Mouse (Mus musculus) cerebellum, adult 8-10 months (tissue): ENCODE measurements around the gene Gpr37l1.
A peak's percentile ranks its signal among the peaks of the same experiment; 100 is the strongest.

Source experiments
- DNase-seq: peaks from one replicate; pipeline ENCODE4 v3.0.0; 2022

Gpr37l1 gene

DNA sequence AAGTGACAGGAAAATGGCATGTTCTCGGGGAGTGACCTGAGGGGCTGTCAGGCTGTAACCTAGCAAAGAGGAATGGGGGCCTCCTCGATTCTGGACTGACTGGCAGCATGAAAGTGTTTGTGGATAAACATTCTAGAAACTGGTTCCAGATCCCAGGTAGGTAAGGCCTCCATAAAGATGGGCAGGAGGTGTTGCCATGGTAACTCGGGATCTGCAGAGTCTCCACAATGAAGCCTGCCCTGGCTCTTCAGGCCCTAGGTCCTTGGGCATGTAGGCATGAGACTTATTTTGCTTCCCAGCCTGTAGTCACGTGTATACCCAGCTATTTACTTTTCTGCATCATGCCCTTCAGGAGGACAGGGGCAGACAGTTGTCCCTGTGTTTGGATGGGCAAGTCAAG, 13.8 kb upstream of the Gpr37l1 start:
- no peak for DNase-seq

DNA sequence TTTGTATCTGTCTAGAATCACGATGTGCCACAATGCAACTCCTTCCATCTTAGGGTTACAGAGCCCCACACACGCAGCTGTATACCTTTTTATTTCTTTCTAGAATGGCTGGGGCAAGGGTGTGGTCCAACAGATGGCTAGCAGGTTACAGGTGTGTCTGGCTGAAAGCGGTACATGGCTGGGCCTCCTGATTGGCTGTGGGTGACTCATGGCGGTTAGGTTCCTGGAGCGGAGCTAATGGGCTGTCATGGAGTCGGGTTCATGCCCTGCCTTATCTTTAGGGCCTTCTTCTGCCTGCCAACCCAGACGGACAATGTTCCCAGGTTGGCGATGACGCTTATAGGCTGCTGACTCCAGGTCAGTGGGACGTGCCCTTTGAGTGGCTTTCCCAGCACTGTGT, 13.3 kb upstream of the Gpr37l1 start:
- DNase-seq: no peak

DNA sequence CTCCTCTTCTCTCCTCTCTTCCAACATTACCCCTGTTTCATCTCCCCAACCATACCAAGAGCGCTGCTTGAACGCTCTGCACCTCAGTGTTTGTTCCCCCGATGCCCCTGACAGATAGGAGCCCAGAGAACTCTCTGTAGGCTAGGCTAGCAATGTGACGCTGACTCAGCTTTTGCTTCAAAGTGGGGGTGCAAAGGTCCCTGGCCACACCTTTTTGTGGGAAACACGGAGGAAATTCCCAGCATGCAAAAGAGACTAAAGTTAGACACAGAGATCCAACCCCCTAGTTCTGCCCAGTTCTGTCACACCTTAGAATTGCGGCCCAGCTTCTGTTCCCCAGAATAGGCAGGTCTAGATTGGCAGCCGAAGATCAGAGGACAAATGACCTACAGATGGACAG, 11.4 kb upstream of the Gpr37l1 start:
- DNase-seq: no peak

DNA sequence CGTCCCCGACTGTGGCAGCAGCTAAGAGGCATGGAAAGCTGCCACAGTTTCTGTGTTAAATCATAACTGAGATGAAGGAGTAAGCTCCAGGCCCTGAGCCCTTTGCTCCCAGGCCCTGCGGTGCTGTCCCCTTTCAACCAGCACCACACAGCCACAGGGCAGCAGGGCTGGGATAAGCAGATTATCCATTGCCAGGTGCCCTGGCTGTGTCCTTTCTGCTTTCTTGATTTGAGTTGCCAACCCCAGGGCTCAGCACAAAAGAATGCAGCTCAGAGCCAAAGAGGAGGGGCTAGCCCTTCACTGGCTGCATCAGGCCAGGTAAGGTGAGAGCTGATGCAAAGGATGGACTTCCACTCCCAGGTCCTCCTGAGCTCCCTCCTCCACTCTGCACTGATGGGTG, 10.2 kb upstream of the Gpr37l1 start:
- no peak for DNase-seq

DNA sequence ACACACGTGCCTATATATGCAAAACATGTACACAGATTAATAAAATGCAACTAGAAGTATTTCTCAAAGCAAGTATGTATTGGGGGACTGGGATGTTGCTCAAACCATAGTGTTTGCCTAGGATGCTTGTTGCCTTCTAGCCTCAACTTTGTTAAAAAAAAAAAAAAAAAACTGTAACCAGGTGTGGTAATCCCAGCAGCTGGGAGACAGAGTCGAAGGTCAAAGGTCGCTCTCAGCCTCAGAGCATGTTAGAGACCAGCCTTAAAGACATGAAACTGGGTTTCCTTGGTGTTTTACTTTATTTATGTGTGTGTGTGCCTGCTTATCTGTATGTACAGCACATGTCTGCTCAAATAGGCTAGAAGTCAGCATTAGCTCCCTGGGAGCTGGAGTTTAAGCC, 7.7 kb upstream of the Gpr37l1 start:
- no peak for DNase-seq

DNA sequence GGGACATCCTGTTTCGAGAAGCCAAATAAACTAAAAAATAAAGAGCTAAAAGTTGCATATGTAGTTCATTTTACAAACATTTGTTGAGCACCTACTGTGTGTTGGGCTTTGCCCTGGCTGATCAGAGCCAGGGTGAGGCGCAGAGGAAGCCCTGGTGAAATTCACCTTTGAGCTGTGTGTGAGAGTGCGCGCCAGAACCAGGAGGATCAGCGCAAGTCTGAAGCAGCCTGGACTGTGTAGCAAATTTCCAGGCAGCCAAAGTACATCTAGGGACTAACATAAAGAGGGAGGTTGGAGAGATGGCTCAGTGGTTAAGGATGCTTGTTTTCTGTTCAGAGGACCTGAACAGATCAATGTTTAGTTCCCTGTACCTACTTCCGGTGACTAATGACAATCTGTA, 5.8 kb upstream of the Gpr37l1 start:
- no peak for DNase-seq

DNA sequence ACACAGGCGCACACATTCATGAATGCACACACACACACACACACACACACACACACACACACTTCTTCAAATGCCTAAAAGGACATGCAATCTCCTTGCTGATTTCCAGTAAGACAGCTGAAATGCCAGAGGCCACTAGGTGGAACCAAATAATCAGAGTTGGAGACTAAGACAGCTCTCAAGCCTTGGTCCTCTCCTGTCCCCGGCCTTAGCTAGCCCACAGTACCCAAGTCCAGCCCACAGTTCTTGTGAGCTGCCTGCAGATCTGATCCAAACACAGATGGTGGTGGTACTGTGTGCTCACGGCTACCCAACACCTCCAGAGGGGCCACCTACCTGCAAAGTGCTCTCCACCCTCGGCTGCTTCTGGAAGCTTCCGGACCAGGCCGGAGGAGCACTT, 4.5 kb upstream of the Gpr37l1 start:
- DNase-seq: no peak

DNA sequence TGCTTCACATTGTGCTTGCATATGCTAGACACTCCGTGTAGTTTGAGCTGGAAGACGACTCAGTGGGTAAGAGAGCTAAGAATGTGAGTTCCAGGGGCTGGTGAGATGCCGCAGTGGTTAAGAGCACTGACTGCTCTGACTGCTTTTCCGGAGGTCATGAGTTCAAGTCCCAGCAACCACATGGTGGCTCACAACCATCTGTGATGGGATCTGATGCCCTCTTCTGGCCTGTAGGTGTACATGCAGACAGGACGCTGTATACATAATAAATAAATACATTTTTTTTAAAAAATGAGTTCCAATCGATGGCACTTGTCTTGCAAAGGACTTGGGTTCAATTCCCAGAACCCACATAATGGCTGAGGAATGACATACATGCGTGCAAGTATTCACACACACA, 3.7 kb upstream of the Gpr37l1 start:
- no peak for DNase-seq

DNA sequence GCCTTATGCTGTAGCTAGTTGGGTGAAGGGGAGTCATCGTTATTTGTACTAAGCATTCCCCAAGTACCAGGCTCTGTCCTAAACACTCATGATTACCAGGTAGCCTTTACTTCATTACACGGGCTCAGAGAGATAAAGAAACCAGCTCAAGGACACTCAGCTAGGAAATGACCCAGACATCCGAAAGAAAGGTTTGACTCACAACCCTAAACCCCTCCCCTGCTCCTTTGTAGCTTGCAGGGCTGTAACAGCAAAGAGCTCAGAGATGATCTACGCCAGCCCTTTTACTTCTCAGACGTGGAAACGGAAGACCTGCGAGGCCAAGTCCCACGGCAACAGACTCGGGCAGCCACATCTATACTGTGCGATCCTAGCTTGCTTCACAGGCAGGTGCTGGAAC, 2.8 kb upstream of the Gpr37l1 start:
- no peak for DNase-seq

DNA sequence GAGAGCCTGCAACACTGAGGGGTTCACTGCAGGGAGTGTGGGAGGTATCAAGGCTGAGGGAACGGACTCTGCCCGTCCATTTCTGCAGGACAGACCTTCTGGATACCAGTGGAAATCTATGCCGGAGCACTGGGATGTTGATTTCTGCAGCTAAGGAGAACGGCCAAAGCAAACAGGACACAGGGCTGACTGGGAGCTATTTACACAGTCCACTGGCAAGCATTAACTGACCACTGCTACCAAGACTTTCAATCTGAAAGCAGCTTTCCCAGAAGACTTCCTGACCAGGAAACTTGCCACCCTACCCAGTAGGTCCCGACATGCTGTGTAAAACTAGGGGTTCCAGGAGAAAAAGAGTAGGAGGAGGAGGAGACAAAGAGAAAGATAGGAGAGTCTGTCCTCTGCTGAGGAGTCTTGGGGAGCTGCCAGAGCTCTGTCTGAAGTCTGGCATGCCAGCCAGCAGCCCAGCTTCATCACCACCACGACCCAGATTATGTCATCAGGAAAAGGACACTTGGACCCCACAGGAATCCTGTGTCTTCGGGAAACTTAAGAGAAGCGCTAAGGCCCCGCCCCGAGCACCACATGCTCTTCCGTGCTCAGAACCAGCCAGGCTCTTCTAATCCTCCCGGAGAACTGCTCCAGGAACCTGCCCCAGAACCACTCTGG, 2.2 kb upstream of the Gpr37l1 start:
- no peak for DNase-seq

DNA sequence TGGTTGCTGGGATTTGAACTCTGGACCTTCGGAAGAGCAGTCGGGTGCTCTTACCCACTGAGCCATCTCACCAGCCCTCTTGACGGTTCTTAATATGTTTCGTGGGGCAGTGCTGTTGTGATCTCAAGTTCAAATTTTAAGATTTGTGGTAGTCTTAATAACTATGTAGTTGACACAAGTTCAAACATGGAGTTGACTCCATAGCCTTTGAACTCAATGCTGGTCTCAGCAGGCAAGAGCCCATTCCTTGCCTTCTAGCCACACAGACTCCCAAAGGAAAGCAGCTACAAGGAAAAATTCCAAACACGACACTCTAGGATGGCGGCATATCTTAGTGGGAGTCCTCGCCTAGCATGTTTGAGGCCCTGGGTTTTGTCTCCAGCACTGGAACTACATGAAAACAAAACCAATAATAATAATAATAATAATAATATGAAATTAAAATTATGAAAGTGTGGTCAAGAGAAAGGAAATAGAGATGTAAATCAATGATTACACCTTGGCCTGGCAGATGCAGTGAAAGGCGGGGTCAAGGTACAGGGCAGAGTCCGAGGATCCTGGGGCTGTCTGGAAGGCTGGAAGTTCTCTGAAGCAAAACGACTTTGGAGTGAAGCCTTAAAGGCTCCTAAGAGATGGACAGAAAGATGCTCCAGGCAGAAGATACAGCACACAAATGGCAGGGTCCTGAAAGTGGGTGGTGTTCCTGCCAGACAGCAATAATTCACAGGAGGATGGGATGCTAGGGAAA, 1.1 kb upstream of the Gpr37l1 start:
- no peak for DNase-seq

DNA sequence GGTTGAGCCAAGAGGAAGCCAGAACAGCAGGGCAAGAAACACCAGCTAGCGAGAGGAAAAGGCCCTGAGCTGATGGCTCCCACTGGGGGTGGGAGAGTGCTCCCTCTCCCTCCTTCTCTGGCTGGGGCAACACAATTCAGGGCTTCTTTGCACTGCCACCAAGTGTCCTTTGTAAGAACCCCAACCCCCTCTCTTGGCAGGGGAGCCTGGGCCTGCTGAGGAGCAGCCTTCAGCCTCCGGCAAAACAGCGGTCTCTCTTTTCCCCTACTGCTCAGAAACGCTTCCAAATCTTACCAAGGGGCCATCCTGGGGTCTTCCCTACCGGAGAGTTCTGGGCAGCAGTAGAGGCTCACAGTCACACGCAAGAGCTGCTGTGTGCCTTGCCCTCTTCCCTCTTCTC, 4.8 kb downstream of the Gpr37l1 start:
- DNase-seq: no peak

DNA sequence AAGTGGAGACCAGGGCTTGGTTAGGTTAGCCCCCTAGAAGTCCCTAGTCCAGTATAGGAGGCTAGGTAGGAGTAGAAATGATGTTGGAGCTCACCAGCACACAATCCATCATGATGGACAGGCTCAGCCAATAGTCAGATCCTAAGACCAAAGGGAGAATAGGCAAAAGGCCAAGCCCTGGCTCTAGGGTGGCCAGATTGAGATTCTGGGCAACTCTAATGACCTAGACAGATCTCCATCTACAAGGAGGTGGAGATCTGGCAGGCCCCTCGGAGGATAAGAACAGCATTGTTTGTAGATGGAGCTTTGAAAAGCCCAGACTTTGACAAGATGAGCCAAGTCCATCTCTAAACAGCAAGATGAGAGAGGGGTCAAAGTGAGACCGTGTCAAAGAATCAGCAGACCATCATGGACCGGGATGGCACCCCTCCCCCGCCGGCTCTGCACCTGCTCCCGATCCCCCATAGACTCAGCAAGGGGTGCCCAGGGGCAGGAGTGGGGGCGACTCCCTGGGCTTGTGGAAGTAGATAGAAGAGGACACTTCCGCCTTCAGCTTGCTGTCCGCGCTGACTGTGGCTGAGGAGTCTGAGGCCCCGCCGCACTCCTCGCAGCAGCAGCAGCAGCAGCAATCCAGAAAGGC, 7.0 kb downstream of the Gpr37l1 start:
- no peak for DNase-seq

DNA sequence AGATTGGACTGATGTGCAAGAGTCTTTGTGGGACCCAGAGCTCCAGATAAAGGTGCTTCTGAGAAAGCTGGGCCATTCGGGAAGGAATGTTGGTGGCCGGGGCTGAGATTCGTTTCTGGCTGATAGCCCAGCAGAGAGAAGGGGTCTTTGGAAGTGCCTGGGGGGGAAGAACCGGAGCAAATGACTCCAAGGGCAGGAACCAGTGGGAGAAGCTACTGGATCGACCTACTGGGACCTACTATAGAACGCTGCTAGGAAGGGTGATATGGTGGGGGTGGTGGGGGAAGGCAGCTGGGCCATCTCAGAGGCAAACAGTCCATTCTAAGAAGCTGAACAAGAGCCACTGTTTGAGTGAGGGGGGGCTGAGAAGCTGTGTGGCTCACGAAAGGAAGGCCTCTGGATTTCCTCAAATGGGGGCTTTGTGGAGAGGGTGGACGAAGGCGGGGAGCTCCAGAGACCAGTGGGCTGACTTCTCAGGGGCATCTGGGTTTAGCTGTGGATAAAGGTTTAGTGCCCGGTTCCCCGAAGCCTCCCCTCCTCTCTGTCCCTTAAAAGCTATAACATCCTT, 7.8 kb downstream of the Gpr37l1 start:
- no peak for DNase-seq

DNA sequence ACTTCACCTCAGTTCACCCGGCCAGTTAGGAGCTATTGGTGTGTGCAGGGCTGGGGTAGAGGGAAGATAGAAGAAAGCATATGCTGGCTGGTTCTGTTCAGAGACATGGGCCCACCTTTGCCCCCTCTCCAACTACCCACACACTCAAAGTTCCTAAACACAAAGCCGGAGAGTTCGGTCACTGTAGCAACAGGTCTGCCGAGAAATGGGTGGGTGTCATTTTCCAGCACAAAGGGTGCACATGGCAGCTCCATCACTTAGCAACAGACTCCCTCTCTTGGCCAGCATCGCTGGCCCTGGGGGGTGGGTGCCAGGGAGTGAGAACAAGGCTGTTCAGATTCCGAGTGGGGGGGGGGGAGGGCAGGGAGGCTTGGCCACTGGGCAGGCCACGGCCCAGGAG, 8.4 kb downstream of the Gpr37l1 start:
- no peak for DNase-seq

DNA sequence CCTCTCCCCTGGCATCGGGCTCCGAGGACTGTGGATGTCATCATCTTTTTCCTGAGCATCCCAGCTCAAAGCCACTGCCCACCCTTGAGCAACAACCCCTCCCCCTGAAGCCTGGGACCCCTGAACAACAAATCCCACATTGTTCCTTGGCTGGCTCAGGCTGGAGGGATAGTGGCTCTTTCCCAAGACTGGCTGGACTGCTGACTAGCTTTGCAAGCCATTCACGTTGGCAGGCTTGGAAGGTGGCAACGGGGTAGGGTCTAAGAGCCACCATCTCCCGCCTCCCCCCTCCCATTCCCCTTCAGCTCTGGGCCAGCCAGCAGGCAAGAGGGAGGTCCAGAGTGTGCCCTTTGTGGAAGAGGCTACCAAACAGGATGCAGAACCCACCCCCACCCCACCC, 8.8 kb downstream of the Gpr37l1 start:
- DNase-seq: no peak

DNA sequence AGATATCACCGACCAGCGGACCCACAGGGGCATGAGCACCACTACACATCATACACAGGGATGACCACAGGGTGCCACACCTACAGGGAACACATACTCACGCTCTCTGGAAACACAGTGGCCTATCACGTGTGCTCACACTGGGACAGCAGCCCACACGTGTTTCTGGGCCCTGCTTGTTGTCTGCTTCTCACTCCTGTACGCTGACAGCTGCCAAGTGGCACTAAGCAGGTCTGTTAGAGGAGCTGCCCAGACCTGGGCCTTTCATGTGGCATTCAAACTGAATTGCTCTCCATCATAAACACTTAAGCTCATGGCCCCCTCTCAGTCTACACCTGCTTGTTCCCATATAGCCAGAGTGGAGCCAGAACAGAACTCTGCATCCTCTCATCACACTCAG, 11.2 kb downstream of the Gpr37l1 start:
- no peak for DNase-seq

DNA sequence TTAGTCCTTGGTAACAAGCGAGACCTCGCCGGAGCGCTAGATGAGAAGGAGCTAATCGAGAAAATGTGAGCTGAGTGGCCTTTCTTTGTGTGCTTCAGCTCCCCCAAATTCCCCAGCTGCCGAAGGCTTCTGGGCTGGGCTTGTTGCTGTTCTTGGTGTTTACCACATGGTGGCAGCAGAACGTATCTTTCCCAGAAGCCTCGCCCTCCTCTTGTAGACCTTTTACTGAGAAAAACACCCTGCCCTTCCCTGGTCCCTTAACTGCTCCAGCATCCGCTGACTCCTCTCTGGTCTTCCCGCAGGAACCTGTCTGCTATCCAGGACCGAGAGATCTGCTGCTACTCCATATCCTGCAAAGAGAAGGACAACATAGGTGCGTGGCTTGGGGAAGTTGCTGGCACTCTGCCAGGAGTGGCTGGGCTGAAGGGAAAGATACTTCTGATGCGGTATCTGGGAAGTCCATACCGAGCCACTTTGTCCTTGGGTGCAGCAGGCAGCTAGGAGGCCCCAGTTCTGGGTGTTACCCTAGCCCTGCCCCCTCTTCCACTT, 13.0 kb downstream of the Gpr37l1 start:
- DNase-seq: peak; percentile 84

DNA sequence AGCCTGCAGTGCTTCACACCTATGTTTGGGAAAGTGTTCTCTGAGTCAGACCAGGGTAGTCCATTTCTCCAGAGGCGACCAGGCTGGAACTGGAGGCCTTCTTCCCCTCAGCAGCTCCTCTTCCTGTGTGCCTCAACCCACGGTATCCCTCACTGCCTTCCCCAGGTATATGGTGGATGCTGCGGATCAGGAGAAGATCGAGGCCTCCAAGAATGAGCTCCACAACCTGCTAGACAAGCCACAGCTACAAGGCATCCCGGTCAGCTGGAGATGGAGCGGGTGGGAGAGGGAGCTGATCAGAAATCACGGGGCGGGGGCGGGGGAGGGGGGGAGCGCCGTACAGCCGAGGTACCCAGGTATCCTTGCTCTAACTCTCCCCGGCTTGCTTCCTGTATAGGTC, 13.5 kb downstream of the Gpr37l1 start:
- no peak for DNase-seq

DNA sequence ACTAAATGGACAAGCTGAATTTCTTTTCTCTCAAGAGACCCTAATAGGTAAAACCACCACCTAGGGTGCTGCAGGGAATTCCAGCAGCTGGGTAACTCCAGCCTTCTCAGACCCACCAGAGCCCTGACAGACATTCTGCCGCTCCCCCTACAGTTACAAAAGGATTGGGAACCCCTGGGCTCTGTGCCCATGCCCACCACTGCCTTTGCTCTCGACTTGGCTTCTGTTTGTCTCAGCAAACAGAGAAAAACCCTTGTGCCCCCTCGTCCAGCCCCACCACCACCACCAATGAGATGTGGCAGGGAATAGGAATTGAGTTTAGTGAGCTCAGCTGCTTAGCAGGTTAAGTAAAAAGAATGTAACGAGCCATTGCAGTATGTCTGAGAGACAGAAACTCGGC, 18.5 kb downstream of the Gpr37l1 start:
- no peak for DNase-seq

DNA sequence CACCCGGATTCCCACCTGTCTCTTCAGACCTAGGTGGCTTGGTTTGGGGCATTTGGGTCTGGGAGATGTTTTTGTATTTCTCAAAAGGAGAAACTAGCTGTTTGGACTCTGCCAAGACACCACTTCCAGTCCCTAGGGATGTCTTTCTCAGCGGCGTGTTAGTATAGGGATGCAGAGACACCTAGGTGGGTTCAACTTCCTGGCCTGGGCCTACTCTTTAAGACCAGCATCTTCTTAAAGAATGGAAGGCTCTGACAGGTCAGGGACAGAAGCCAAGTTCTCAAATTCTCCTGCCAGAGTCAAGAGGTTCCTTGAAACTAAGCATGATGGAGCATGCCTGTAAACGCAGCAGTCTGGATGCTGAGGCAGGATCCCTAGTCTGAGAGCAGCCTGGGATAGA, 19.0 kb downstream of the Gpr37l1 start:
- no peak for DNase-seq

DNA sequence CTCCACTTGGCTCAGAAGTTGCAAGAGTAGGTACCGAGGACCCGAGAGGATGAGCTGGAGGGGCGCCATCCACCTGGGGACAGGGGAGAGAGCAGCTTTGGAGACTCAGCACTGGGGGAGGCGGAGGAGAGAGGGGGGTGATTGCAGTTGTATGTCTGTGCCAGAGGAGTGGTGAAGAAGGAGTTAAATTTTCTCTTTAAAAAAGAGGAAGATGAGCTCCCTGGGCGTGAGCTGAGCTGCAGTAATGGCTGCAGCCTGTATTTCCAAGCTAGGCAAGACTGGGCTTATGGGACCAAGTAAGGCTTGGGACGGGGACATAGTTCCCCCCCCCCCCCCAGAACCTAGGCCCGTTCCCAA, 19.8 kb downstream of the Gpr37l1 start:
- DNase-seq: no peak

DNA sequence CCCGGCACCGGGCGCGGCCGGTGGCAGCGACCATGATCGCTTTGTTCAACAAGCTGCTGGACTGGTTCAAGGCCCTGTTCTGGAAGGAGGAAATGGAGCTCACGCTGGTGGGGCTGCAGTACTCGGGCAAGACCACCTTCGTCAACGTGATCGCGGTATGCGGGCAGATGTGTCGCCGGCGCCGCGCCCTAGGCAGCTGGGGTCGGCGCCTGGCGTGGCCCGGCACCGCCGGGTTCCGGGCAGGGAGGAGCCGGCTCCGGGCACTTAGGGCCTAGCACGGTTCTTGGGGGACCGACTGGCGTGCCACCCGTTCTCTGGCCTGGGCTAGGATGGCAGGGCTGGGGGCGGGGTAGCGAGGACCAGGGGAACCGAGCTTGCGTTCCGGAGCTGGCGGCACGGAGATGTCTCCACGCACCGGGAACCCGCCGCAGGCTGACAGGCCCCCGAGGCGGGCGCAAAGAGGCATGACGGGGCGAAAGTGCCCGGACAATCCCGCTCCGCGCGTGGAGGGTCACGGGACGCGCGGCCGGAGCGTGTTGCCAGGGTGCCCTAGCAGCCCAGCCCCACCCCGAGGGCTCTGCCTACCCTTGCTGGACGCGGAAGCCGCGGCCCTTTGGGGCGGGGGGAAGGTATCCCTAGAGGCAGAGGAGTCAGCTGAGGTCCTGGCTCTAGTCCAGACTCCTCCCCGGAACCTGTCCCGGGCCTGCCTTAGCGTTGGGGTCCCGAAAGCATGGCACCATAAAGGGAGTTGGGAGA, 20.4 kb downstream of the Gpr37l1 start:
- DNase-seq: peak; percentile 72
